Mouse (Mus musculus) myocyte (in vitro differentiated cells): ENCODE data around the gene Olfr373.
"Not testable (repeated sequence)": the region's sequence is repeated elsewhere in the genome, so short reads cannot be mapped to it uniquely, and the experiment has no call there.

Source experiments
- CEBPB ChIP-seq: IDR thresholded peaks from 2 replicates; pipeline ENCODE4 v1.6.1; 2011; ENCODE audit warnings: mild to moderate bottlenecking, moderate library complexity; ENCODE audit not compliant: poor library complexity, insufficient read depth, severe bottlenecking
- E2F4 ChIP-seq: IDR thresholded peaks from one replicate; pipeline ENCODE4 v1.6.1; 2011; ENCODE audit warnings: mild to moderate bottlenecking, control low read depth, moderate library complexity; ENCODE audit not compliant: insufficient read depth
- MAX ChIP-seq: IDR thresholded peaks from one replicate; pipeline ENCODE4 v1.6.1; 2011; ENCODE audit warnings: low read depth, mild to moderate bottlenecking, control low read depth
- MYOD1 ChIP-seq, 3 experiments: IDR thresholded peaks; one replicate each; pipeline ENCODE4 v1.6.1; 2011; ENCODE audit warnings: control low read depth in 2 of 3, low read depth in 2 of 3, mild to moderate bottlenecking in 2 of 3, moderate library complexity in 1 of 3; ENCODE audit not compliant: insufficient read length in 2 of 3, control insufficient read depth in 1 of 3
- MYOG ChIP-seq, 3 experiments: IDR thresholded peaks; one replicate each; pipeline ENCODE4 v1.6.1; 2011; ENCODE audit warnings: control low read depth in 2 of 3, low read depth in 2 of 3, mild to moderate bottlenecking in 2 of 3; ENCODE audit not compliant: insufficient read length in 2 of 3, control insufficient read depth in 1 of 3, insufficient read depth in 1 of 3
- POLR2A ChIP-seq: IDR thresholded peaks from one replicate; pipeline ENCODE4 v1.6.1; 2011; ENCODE audit warnings: low read depth, mild to moderate bottlenecking, control low read depth, moderate library complexity; ENCODE audit not compliant: insufficient read length
- POLR2AphosphoS2 ChIP-seq: IDR thresholded peaks from one replicate; pipeline ENCODE4 v1.6.1; 2011; ENCODE audit warnings: low read depth, control low read depth; ENCODE audit not compliant: insufficient read length
- REST ChIP-seq: IDR thresholded peaks from one replicate; pipeline ENCODE4 v1.6.1; 2011; ENCODE audit warnings: mild to moderate bottlenecking, control low read depth, moderate library complexity; ENCODE audit not compliant: insufficient read depth, insufficient read length
- SRF ChIP-seq: IDR thresholded peaks from one replicate; pipeline ENCODE4 v1.6.1; 2011; ENCODE audit warnings: low read depth; ENCODE audit not compliant: control insufficient read depth, insufficient read length
- TCF12 ChIP-seq: IDR thresholded peaks from one replicate; pipeline ENCODE4 v1.6.1; 2011; ENCODE audit warnings: mild to moderate bottlenecking, control low read depth; ENCODE audit not compliant: poor library complexity, insufficient read depth, severe bottlenecking
- TCF3 ChIP-seq: IDR thresholded peaks from one replicate; pipeline ENCODE4 v1.6.1; 2011; ENCODE audit warnings: low read depth, control low read depth; ENCODE audit not compliant: insufficient read length
- USF1 ChIP-seq: IDR thresholded peaks from one replicate; pipeline ENCODE4 v1.6.1; 2011; ENCODE audit warnings: low read depth, mild to moderate bottlenecking, control low read depth, moderate library complexity

DNA sequence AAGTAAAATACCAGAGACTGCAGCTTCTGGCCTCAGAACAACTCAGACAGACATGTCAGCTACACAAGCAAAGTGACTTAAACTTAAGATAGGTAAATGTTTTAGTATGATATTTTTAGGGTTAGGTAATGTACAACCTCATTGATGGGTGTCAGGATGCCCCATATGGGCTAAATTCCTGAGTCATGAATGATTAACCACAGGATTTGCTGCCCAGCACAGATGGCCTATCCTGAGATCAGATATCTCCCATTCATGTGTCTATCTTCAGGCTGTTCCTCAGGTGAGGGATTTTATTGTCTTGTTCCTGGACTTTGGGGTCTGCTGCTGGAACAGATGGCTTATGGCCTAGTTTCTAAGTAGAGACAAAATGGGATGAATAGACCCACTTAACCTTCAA is 28.3 kb upstream of the Olfr373 start:
- not testable (repeated sequence) for TF ChIP-seq POLR2A; SRF; MAX; TCF3; E2F4; TCF12; MYOG (IDR thresholded peaks at IDR 0.05; ENCODE audit: control insufficient read depth in 1 of 3, insufficient read depth in 1 of 3, insufficient read length in 2 of 3, low read depth in 2 of 3); POLR2AphosphoS2; MYOD1 (IDR thresholded peaks at IDR 0.05; ENCODE audit: control insufficient read depth in 1 of 3, insufficient read length in 2 of 3, low read depth in 2 of 3); REST; USF1; CEBPB
